Mouse (Mus musculus): Measurements from ENCODE around the gene C2cd5. TPM values are rescaled to one million over a fixed set of nuclear protein-coding genes. Genes with fewer than 3 reads are reported as not detected.

C2cd5 gene
- polyA plus RNA-seq, 1 experiment from 2014 or later, result 19.8 TPM

GRCm38 (mm10) chr6:142995567-142995966 is 104.4 kb downstream of the C2cd5 start:
- ATAC-seq, result no peak
- Histone ChIP-seq H3K27ac (ENCODE audit: low read length) (no peak overlapping the region), H3K9ac (ENCODE audit: low read depth, low read length) (no peak overlapping the region), H3K36me3 (ENCODE audit: control insufficient read depth, insufficient read depth, low read length) (no peaks in the 10 kb centered on the region), H3K4me1 (ENCODE audit: control insufficient read depth, insufficient read depth, low read length) (peaks cover 10% of the 10 kb centered on the region), H3K4me2 (ENCODE audit: low read depth, low read length) (no peak overlapping the region), H3K4me3 (ENCODE audit: low read length) (no peak overlapping the region), H3K27me3 (replicated peaks; ENCODE audit: control insufficient read depth, insufficient read depth, low read length) (no peaks in the 10 kb centered on the region), H3K9me3 (ENCODE audit: control insufficient read depth, low read length) (no peaks in the 10 kb centered on the region)
- WGBS, result 57% methylated on average over 5 of the region's 5 CpGs

- no peaks in the 10 kb centered on the region for H3K36me3 ChIP-seq (ENCODE audit: control insufficient read depth, insufficient read depth, low read length)
- no peak overlapping the region for H3K27ac ChIP-seq (ENCODE audit: low read length)
- H3K4me3 ChIP-seq (ENCODE audit: low read length), result no peak overlapping the region
- no peak for ATAC-seq
- peaks cover 10% of the 10 kb centered on the region for H3K4me1 ChIP-seq (ENCODE audit: control insufficient read depth, insufficient read depth, low read length)
- H3K4me2 ChIP-seq (ENCODE audit: low read depth, low read length), result no peak overlapping the region
- 40% methylated on average over 7 of the region's 7 CpGs for WGBS
- no peaks in the 10 kb centered on the region for H3K9me3 ChIP-seq (ENCODE audit: control insufficient read depth, low read length)
- H3K9ac ChIP-seq (ENCODE audit: low read depth, low read length), result no peak overlapping the region
- H3K27me3 ChIP-seq (replicated peaks; ENCODE audit: control insufficient read depth, insufficient read depth, low read length), result no peaks in the 10 kb centered on the region
These were observed 105.1 kb downstream of the C2cd5 start for GRCm38 (mm10) chr6:142994821-142995220.

GRCm38 (mm10) chr6:142993705-142994698 is 105.9 kb downstream of the C2cd5 start:
- Histone ChIP-seq H3K9ac (ENCODE audit: low read depth, low read length) (no peak overlapping the region), H3K4me1 (ENCODE audit: control insufficient read depth, insufficient read depth, low read length) (peaks cover 10% of the 10 kb centered on the region), H3K9me3 (ENCODE audit: control insufficient read depth, low read length) (no peaks in the 10 kb centered on the region), H3K4me2 (ENCODE audit: low read depth, low read length) (0 out of 2 replicates have a peak overlapping the region, but pooled peaks have one; percentile 22), H3K27ac (ENCODE audit: low read length) (peak overlapping the region; percentile 11; the same call in 1 of the 2 replicates), H3K27me3 (replicated peaks; ENCODE audit: control insufficient read depth, insufficient read depth, low read length) (no peaks in the 10 kb centered on the region), H3K36me3 (ENCODE audit: control insufficient read depth, insufficient read depth, low read length) (no peaks in the 10 kb centered on the region), H3K4me3 (ENCODE audit: low read length) (no peak overlapping the region)
- WGBS, result 25% methylated on average over 14 of the region's 14 CpGs
- peak; percentile 55 for ATAC-seq

GRCm38 (mm10) chr6:142992971-142993370 is 107.0 kb downstream of the C2cd5 start:
- WGBS, result 69% methylated on average over 2 of the region's 2 CpGs
- Histone ChIP-seq H3K27me3 (replicated peaks; ENCODE audit: control insufficient read depth, insufficient read depth, low read length) (no peaks in the 10 kb centered on the region), H3K27ac (ENCODE audit: low read length) (no peak overlapping the region), H3K4me1 (ENCODE audit: control insufficient read depth, insufficient read depth, low read length) (peaks cover 10% of the 10 kb centered on the region), H3K4me3 (ENCODE audit: low read length) (no peak overlapping the region), H3K4me2 (ENCODE audit: low read depth, low read length) (no peak overlapping the region), H3K36me3 (ENCODE audit: control insufficient read depth, insufficient read depth, low read length) (no peaks in the 10 kb centered on the region), H3K9ac (ENCODE audit: low read depth, low read length) (no peak overlapping the region), H3K9me3 (ENCODE audit: control insufficient read depth, low read length) (no peaks in the 10 kb centered on the region)
- no peak for ATAC-seq

GRCm38 (mm10) chr6:142992099-142992498 is 107.8 kb downstream of the C2cd5 start:
- Histone ChIP-seq H3K4me2 (ENCODE audit: low read depth, low read length) (no peak overlapping the region), H3K9ac (ENCODE audit: low read depth, low read length) (no peak overlapping the region), H3K27me3 (replicated peaks; ENCODE audit: control insufficient read depth, insufficient read depth, low read length) (no peaks in the 10 kb centered on the region), H3K9me3 (ENCODE audit: control insufficient read depth, low read length) (no peaks in the 10 kb centered on the region), H3K4me3 (ENCODE audit: low read length) (no peak overlapping the region), H3K4me1 (ENCODE audit: control insufficient read depth, insufficient read depth, low read length) (peaks cover 10% of the 10 kb centered on the region), H3K36me3 (ENCODE audit: control insufficient read depth, insufficient read depth, low read length) (no peaks in the 10 kb centered on the region), H3K27ac (ENCODE audit: low read length) (no peak overlapping the region)
- no peak for ATAC-seq
- 49% methylated on average over 7 of the region's 7 CpGs for WGBS

- H3K9me3 ChIP-seq (ENCODE audit: control insufficient read depth, low read length), result no peaks in the 10 kb centered on the region
- H3K4me2 ChIP-seq (ENCODE audit: low read depth, low read length), result no peak overlapping the region
- H3K9ac ChIP-seq (ENCODE audit: low read depth, low read length), result no peak overlapping the region
- H3K36me3 ChIP-seq (ENCODE audit: control insufficient read depth, insufficient read depth, low read length), result no peaks in the 10 kb centered on the region
- ATAC-seq, result no peak
- 47% methylated on average over 7 of the region's 7 CpGs for WGBS
- no peaks in the 10 kb centered on the region for H3K27me3 ChIP-seq (replicated peaks; ENCODE audit: control insufficient read depth, insufficient read depth, low read length)
- peaks cover 10% of the 10 kb centered on the region for H3K4me1 ChIP-seq (ENCODE audit: control insufficient read depth, insufficient read depth, low read length)
- no peak overlapping the region for H3K4me3 ChIP-seq (ENCODE audit: low read length)
- no peak overlapping the region for H3K27ac ChIP-seq (ENCODE audit: low read length)
These were observed 108.4 kb downstream of the C2cd5 start for GRCm38 (mm10) chr6:142991391-142992059.

GRCm38 (mm10) chr6:142990516-142990915 is 109.4 kb downstream of the C2cd5 start:
- H3K4me1 ChIP-seq (ENCODE audit: control insufficient read depth, insufficient read depth, low read length), result peaks cover 10% of the 10 kb centered on the region
- H3K9me3 ChIP-seq (ENCODE audit: control insufficient read depth, low read length), result no peaks in the 10 kb centered on the region
- no peak overlapping the region for H3K4me2 ChIP-seq (ENCODE audit: low read depth, low read length)
- no peak overlapping the region for H3K27ac ChIP-seq (ENCODE audit: low read length)
- no peak for ATAC-seq
- no peak overlapping the region for H3K9ac ChIP-seq (ENCODE audit: low read depth, low read length)
- no peak overlapping the region for H3K4me3 ChIP-seq (ENCODE audit: low read length)
- 73% methylated on average over 9 of the region's 9 CpGs for WGBS
- H3K27me3 ChIP-seq (replicated peaks; ENCODE audit: control insufficient read depth, insufficient read depth, low read length), result no peaks in the 10 kb centered on the region
- no peaks in the 10 kb centered on the region for H3K36me3 ChIP-seq (ENCODE audit: control insufficient read depth, insufficient read depth, low read length)

GRCm38 (mm10) chr6:142989495-142989894 is 110.4 kb downstream of the C2cd5 start:
- H3K4me1 ChIP-seq (ENCODE audit: control insufficient read depth, insufficient read depth, low read length), result peaks cover 6% of the 10 kb centered on the region
- no peak overlapping the region for H3K4me3 ChIP-seq (ENCODE audit: low read length)
- no peak overlapping the region for H3K27ac ChIP-seq (ENCODE audit: low read length)
- peak; percentile 38; the same call in 1 of the 2 replicates for ATAC-seq
- H3K27me3 ChIP-seq (replicated peaks; ENCODE audit: control insufficient read depth, insufficient read depth, low read length), result no peaks in the 10 kb centered on the region
- H3K36me3 ChIP-seq (ENCODE audit: control insufficient read depth, insufficient read depth, low read length), result no peaks in the 10 kb centered on the region
- H3K9ac ChIP-seq (ENCODE audit: low read depth, low read length), result no peak overlapping the region
- H3K9me3 ChIP-seq (ENCODE audit: control insufficient read depth, low read length), result no peaks in the 10 kb centered on the region
- WGBS, result 75% methylated on average over 13 of the region's 13 CpGs
- H3K4me2 ChIP-seq (ENCODE audit: low read depth, low read length), result no peak overlapping the region

GRCm38 (mm10) chr6:142988753-142989152 is 111.2 kb downstream of the C2cd5 start:
- WGBS, result 29% methylated on average over 10 of the region's 10 CpGs
- no peak for ATAC-seq

More at GRCm38 (mm10) chr6:142988753-142989152, 111.2 kb downstream of the C2cd5 start:
- Histone ChIP-seq H3K9me3 (ENCODE audit: control insufficient read depth, low read length) (no peaks in the 10 kb centered on the region), H3K36me3 (ENCODE audit: control insufficient read depth, insufficient read depth, low read length) (no peaks in the 10 kb centered on the region), H3K9ac (ENCODE audit: low read depth, low read length) (no peak overlapping the region), H3K27me3 (replicated peaks; ENCODE audit: control insufficient read depth, insufficient read depth, low read length) (no peaks in the 10 kb centered on the region), H3K4me3 (ENCODE audit: low read length) (no peak overlapping the region), H3K27ac (ENCODE audit: low read length) (no peak overlapping the region), H3K4me2 (ENCODE audit: low read depth, low read length) (no peak overlapping the region), H3K4me1 (ENCODE audit: control insufficient read depth, insufficient read depth, low read length) (peaks cover 2% of the 10 kb centered on the region)

Measured in intestine, embryonic 16.5 days (tissue).